Mouse (Mus musculus) brain, adult 10 weeks (tissue): ENCODE measurements around the gene Ints3. TPM values are rescaled to one million over a fixed set of nuclear protein-coding genes. Genes with fewer than 3 reads are reported as not detected.

Source experiments
- polyA plus RNA-seq: library from polyadenylated mRNA; stranded (reverse); fragments of 350-450 nt; fragmentation: Illumina TruSeq; extraction: RNeasy Lipid Tissue Mini Kit (QIAGEN cat#74804); gene quantifications from one replicate; pipeline ENCODE4 v1.2.3, GENCODE M21; 2015; ENCODE audit warnings: low read depth, low replicate concordance

Gene Ints3
- polyA plus RNA-seq: 40.2 TPM

GRCm38 (mm10) chr3:90433381-90434020 lies at the start of gene Ints3:
TSS of gene Ints3 (minus strand) at chr3:90433622.

GRCm38 (mm10) chr3:90475831-90476611 lies 42.6 kb upstream of the Ints3 start, which contains the start of gene Ilf2:
TSS of gene Ilf2 (plus strand) at chr3:90476126.

GRCm38 (mm10) chr3:90465686-90466310 lies 32.4 kb upstream of the Ints3 start, which contains the start of gene Npr1:
TSS of gene Npr1 (minus strand) at chr3:90465866.

GRCm38 (mm10) chr3:90389511-90390490 lies 43.6 kb downstream of the Ints3 start, which contains the start of gene Slc27a3:
TSS of gene Slc27a3 (minus strand) at chr3:90389938.

Other genes with a start within 250 kb of the Ints3 start
- gene Rps27, start 220.0 kb downstream of the Ints3 start, polyA plus RNA-seq: 2,748 TPM
- gene Rab13, start 219.9 kb downstream of the Ints3 start, polyA plus RNA-seq: 11.1 TPM
- gene Jtb, start 202.0 kb downstream of the Ints3 start, polyA plus RNA-seq: 74.3 TPM
- gene Creb3l4, start 190.1 kb downstream of the Ints3 start, polyA plus RNA-seq: 0.43 TPM
- gene Slc39a1, start 185.4 kb downstream of the Ints3 start, polyA plus RNA-seq: 38.5 TPM
- 26.1 TPM for gene Crtc2, start 179.5 kb downstream of the Ints3 start, polyA plus RNA-seq
- 19.6 TPM for gene Dennd4b, start 168.4 kb downstream of the Ints3 start, polyA plus RNA-seq
- 30.8 TPM for gene Gatad2b, start 140.4 kb downstream of the Ints3 start, polyA plus RNA-seq
- 5.1 TPM for gene Slc27a3, start 43.7 kb downstream of the Ints3 start, polyA plus RNA-seq
- gene Npr1, start 32.2 kb upstream of the Ints3 start, polyA plus RNA-seq: 2.9 TPM
- 126 TPM for gene Ilf2, start 42.5 kb upstream of the Ints3 start, polyA plus RNA-seq
- gene Snapin, start 57.4 kb upstream of the Ints3 start, polyA plus RNA-seq: 69.1 TPM
- gene Chtop, start 75.9 kb upstream of the Ints3 start, polyA plus RNA-seq: 185 TPM
- 248 TPM for gene S100a1, start 80.8 kb upstream of the Ints3 start, polyA plus RNA-seq
- 69.5 TPM for gene S100a13, start 80.8 kb upstream of the Ints3 start, polyA plus RNA-seq
- gene S100a14, start 93.2 kb upstream of the Ints3 start, polyA plus RNA-seq: not detected
- gene S100a16, start 103.6 kb upstream of the Ints3 start, polyA plus RNA-seq: 176 TPM
- 2.3 TPM for gene S100a3, start 127.0 kb upstream of the Ints3 start, polyA plus RNA-seq
- not detected for gene S100a2, start 156.6 kb upstream of the Ints3 start, polyA plus RNA-seq
- gene Gm42674, start 168.3 kb upstream of the Ints3 start, polyA plus RNA-seq: not detected
- 12.5 TPM for gene S100a4, start 170.1 kb upstream of the Ints3 start, polyA plus RNA-seq
- gene S100a5, start 174.9 kb upstream of the Ints3 start, polyA plus RNA-seq: not detected
- gene S100a6, start 179.3 kb upstream of the Ints3 start, polyA plus RNA-seq: 43.2 TPM
- gene S100a7a, start 220.4 kb upstream of the Ints3 start, polyA plus RNA-seq: not detected
- gene S100a8, start 235.4 kb upstream of the Ints3 start, polyA plus RNA-seq: 4.9 TPM